ENCODE assay signal across 10 mouse cellular contexts in genomic region chr2:91929455-91929854, GRCm38 (mm10). TPM values are rescaled to one million over a fixed set of nuclear protein-coding genes. Genes with fewer than 3 reads are reported as not detected.
DNase-seq lines count a peak whose midpoint lies in the region; ATAC-seq and TF ChIP-seq lines count a peak whose summit lies in the region.
"Had no signal": no experiment of that assay in that cellular context is flagged by ENCODE, and none has a peak within 500 bp of the region (broad histone marks: within the 10 kb centered on the region; RNA-seq: fewer than 3 reads in every experiment).

No protein-coding gene starts in this region.

- ATAC-seq in lung, embryonic 14.5 days (ENCODE audit: insufficient read depth): no peak
- no peak for ATAC-seq in lung, postnatal 0 days
- no peak for ATAC-seq in hindbrain, embryonic 13.5 days (ENCODE audit: low FRiP score)
- ATAC-seq in midbrain, embryonic 16.5 days: no peak
- ATAC-seq in monocyte, adult 5-6 weeks (replicated peaks; ENCODE audit: insufficient number of reproducible peaks, low FRiP score, low TSS enrichment, poor library complexity, severe bottlenecking): no peak

- TF ChIP-seq EP300 in lung, postnatal 0 days (IDR thresholded peaks at IDR 0.05): no peak

- no peak for TF ChIP-seq CTCF in lung, embryonic 14.5 days (IDR thresholded peaks at IDR 0.05; ENCODE audit: low read depth)
- TF ChIP-seq CTCF in lung, postnatal 0 days (IDR thresholded peaks at IDR 0.05): no peak

- peak overlapping the region; percentile 90 for H3K4me2 ChIP-seq in lung, embryonic 14.5 days
- no peak overlapping the region for H3K4me2 ChIP-seq in lung, postnatal 0 days (replicated peaks; ENCODE audit: low read depth, low read length)
- H3K4me2 ChIP-seq in hindbrain, embryonic 13.5 days: peak overlapping the region; percentile 79
- H3K4me2 ChIP-seq in midbrain, embryonic 16.5 days (ENCODE audit: low read length): peak overlapping the region; percentile 75

- H3K36me3 ChIP-seq in lung, embryonic 14.5 days (ENCODE audit: insufficient read depth): peaks cover 26% of the 10 kb centered on the region; the same call in 1 of the 2 replicates
- 0 out of 2 replicates have a peak, but pooled peaks cover under 1% of the 10 kb centered on the region for H3K36me3 ChIP-seq in lung, postnatal 0 days (ENCODE audit: insufficient read depth, low read length)
- H3K36me3 ChIP-seq in hindbrain, embryonic 13.5 days: peaks cover 14% of the 10 kb centered on the region
- H3K36me3 ChIP-seq in midbrain, embryonic 16.5 days (ENCODE audit: control insufficient read depth, insufficient read depth, low read length): no peaks in the 10 kb centered on the region

- peaks cover 6% of the 10 kb centered on the region for H3K27me3 ChIP-seq in lung, embryonic 14.5 days (ENCODE audit: insufficient read depth, low read length)
- no peaks in the 10 kb centered on the region; the same call in 1 of the 2 replicates for H3K27me3 ChIP-seq in lung, postnatal 0 days (replicated peaks; ENCODE audit: insufficient read depth, low read length)
- H3K27me3 ChIP-seq in hindbrain, embryonic 13.5 days: peaks cover 26% of the 10 kb centered on the region
- peaks cover 6% of the 10 kb centered on the region for H3K27me3 ChIP-seq in midbrain, embryonic 16.5 days (ENCODE audit: control insufficient read depth, insufficient read depth, low read depth, low read length)

- peak overlapping the region; percentile 77; the same call in 1 of the 2 replicates for H3K4me3 ChIP-seq in lung, embryonic 14.5 days (ENCODE audit: low read depth, low read length)
- no peak overlapping the region for H3K4me3 ChIP-seq in lung, postnatal 0 days (ENCODE audit: low read depth, low read length)
- peak overlapping the region; percentile 66 for H3K4me3 ChIP-seq in hindbrain, embryonic 13.5 days
- no peak overlapping the region for H3K4me3 ChIP-seq in midbrain, embryonic 16.5 days (ENCODE audit: low read depth, low read length)

- 47% methylated on average over 3 of the region's 3 CpGs for WGBS in lung, embryonic 14.5 days
- 57% methylated on average over 3 of the region's 3 CpGs for WGBS in lung, postnatal 0 days
- WGBS in hindbrain, embryonic 13.5 days: 55% methylated on average over 3 of the region's 3 CpGs
- 55% methylated on average over 3 of the region's 3 CpGs for WGBS in midbrain, embryonic 16.5 days

- no peak overlapping the region for H3K27ac ChIP-seq in lung, embryonic 14.5 days (ENCODE audit: low read depth)
- no peak overlapping the region for H3K27ac ChIP-seq in lung, postnatal 0 days (ENCODE audit: low read length)
- 0 out of 2 replicates have a peak overlapping the region, but pooled peaks have one; percentile 3 for H3K27ac ChIP-seq in hindbrain, embryonic 13.5 days
- no peak overlapping the region for H3K27ac ChIP-seq in midbrain, embryonic 16.5 days (ENCODE audit: low read length)

- no peaks in the 10 kb centered on the region for H3K9me3 ChIP-seq in lung, embryonic 14.5 days (ENCODE audit: low read depth, low read length)
- no peaks in the 10 kb centered on the region for H3K9me3 ChIP-seq in lung, postnatal 0 days (ENCODE audit: low read length)
- no peaks in the 10 kb centered on the region for H3K9me3 ChIP-seq in hindbrain, embryonic 13.5 days
- H3K9me3 ChIP-seq in midbrain, embryonic 16.5 days (replicated peaks; ENCODE audit: control insufficient read depth, low read length, poor library complexity, severe bottlenecking): no peaks in the 10 kb centered on the region

- H3K4me1 ChIP-seq in lung, embryonic 14.5 days (ENCODE audit: insufficient read depth): peaks cover 11% of the 10 kb centered on the region
- peaks cover 13% of the 10 kb centered on the region; the same call in 1 of the 2 replicates for H3K4me1 ChIP-seq in lung, postnatal 0 days (ENCODE audit: insufficient read depth, low read depth, low read length)
- H3K4me1 ChIP-seq in hindbrain, embryonic 13.5 days (replicated peaks): peaks cover 54% of the 10 kb centered on the region
- H3K4me1 ChIP-seq in midbrain, embryonic 16.5 days (ENCODE audit: control insufficient read depth, insufficient read depth, low read length): peaks cover 16% of the 10 kb centered on the region

- DNase-seq in cerebellum, adult 11 months: peak; percentile 17
- DNase-seq in cerebellum, adult 9-10 months: no peak
- no peak for DNase-seq in lung, embryonic 14.5 days
- DNase-seq in lung, postnatal 0 days (ENCODE audit: low spot score): no peak
- DNase-seq in retina, embryonic 14.5 days (ENCODE audit: low spot score): no peak

- 0 out of 2 replicates have a peak overlapping the region, but pooled peaks have one; percentile 96 for H3K9ac ChIP-seq in lung, embryonic 14.5 days
- no peak overlapping the region for H3K9ac ChIP-seq in lung, postnatal 0 days (replicated peaks; ENCODE audit: low read depth)
- H3K9ac ChIP-seq in hindbrain, embryonic 13.5 days: no peak overlapping the region
- no peak overlapping the region for H3K9ac ChIP-seq in midbrain, embryonic 16.5 days (ENCODE audit: low read depth, low read length)

RNA-seq across cellular contexts. Expression of gene Chrm4, which starts 2.4 kb away (rescaled TPM):
- 0.22 and 0.33 TPM in 2 replicates for polyA plus RNA-seq in lung, embryonic 14.5 days (2014; fragmentation: Nextera tagmentation; extraction: Ambion mirVana)
- 0.12 and 0.16 TPM in 2 replicates for polyA plus RNA-seq in lung, postnatal 0 days (2015; fragmentation: Nextera tagmentation; extraction: Ambion mirVana)
- 1.0 and 1.1 TPM in 2 replicates for polyA plus RNA-seq in hindbrain, embryonic 13.5 days (2015; fragmentation: Nextera tagmentation; extraction: Ambion mirVana)
- polyA plus RNA-seq in midbrain, embryonic 16.5 days (2015; fragmentation: Nextera tagmentation; extraction: Ambion mirVana): 0.33 and 0.34 TPM in 2 replicates
- 0.29 TPM in 1 of 3 replicates, not detected in the others for total RNA-seq in monocyte, adult 5-6 weeks (2017)

RNA-seq across cellular contexts. Expression of gene Mdk, which starts 2.6 kb away (rescaled TPM):
- 1,044 and 1,097 TPM in 2 replicates for polyA plus RNA-seq in lung, embryonic 14.5 days (2014; fragmentation: Nextera tagmentation; extraction: Ambion mirVana)
- polyA plus RNA-seq in lung, postnatal 0 days (2015; fragmentation: Nextera tagmentation; extraction: Ambion mirVana): 101 and 104 TPM in 2 replicates
- 313 and 316 TPM in 2 replicates for polyA plus RNA-seq in hindbrain, embryonic 13.5 days (2015; fragmentation: Nextera tagmentation; extraction: Ambion mirVana)
- 98.8 and 113 TPM in 2 replicates for polyA plus RNA-seq in midbrain, embryonic 16.5 days (2015; fragmentation: Nextera tagmentation; extraction: Ambion mirVana)
- 10.2 TPM in 1 of 3 replicates, not detected in the others for total RNA-seq in monocyte, adult 5-6 weeks (2017)
- total RNA-seq: common myeloid progenitor, adult 5-6 weeks had no signal

RNA-seq across cellular contexts. Expression of gene Gm9821, which starts 16.0 kb away (rescaled TPM):
- 0.34 and 1.1 TPM in 2 replicates for polyA plus RNA-seq in lung, embryonic 14.5 days (2014; fragmentation: Nextera tagmentation; extraction: Ambion mirVana)
- polyA plus RNA-seq in lung, postnatal 0 days (2015; fragmentation: Nextera tagmentation; extraction: Ambion mirVana): 0.14 and 0.35 TPM in 2 replicates
- 0.13 and 0.25 TPM in 2 replicates for polyA plus RNA-seq in hindbrain, embryonic 13.5 days (2015; fragmentation: Nextera tagmentation; extraction: Ambion mirVana)
- polyA plus RNA-seq in midbrain, embryonic 16.5 days (2015; fragmentation: Nextera tagmentation; extraction: Ambion mirVana): 0.11 TPM in 1 of 2 replicates, not detected in the other
- 0.29 to 0.97 TPM (median 0.32 TPM) in 3 replicates for total RNA-seq in monocyte, adult 5-6 weeks (2017)
- total RNA-seq: layer of hippocampus, postnatal 36 days had no signal

RNA-seq across cellular contexts. Expression of gene Dgkz, which starts 46.2 kb away (rescaled TPM):
- 59.2 and 63.9 TPM in 2 replicates for polyA plus RNA-seq in lung, embryonic 14.5 days (2014; fragmentation: Nextera tagmentation; extraction: Ambion mirVana)
- polyA plus RNA-seq in lung, postnatal 0 days (2015; fragmentation: Nextera tagmentation; extraction: Ambion mirVana): 50.7 and 54.0 TPM in 2 replicates
- 25.0 and 26.0 TPM in 2 replicates for polyA plus RNA-seq in hindbrain, embryonic 13.5 days (2015; fragmentation: Nextera tagmentation; extraction: Ambion mirVana)
- 28.3 and 33.3 TPM in 2 replicates for polyA plus RNA-seq in midbrain, embryonic 16.5 days (2015; fragmentation: Nextera tagmentation; extraction: Ambion mirVana)
- 83.0 to 148 TPM (median 110 TPM) in 3 replicates for total RNA-seq in monocyte, adult 5-6 weeks (2017)

Comparison
In these comparisons a context has a peak if more than half of its experiments do, and no peak if none do; other contexts are left out.
1. H3K4me3 ChIP-seq: peak in lung, embryonic 14.5 days (single experiment) and hindbrain, embryonic 13.5 days (single experiment); none in lung, postnatal 0 days (single experiment) and midbrain, embryonic 16.5 days (single experiment).